Mouse (Mus musculus) testis, adult 2 months (tissue): ENCODE measurements around the gene Cd300lb. TPM values are rescaled to one million over a fixed set of nuclear protein-coding genes. Genes with fewer than 3 reads are reported as not detected.

Experiments
- H3K27ac ChIP-seq: fragments of 200-500 bp; 2 replicates; pipeline ENCODE4 v1.5.1; 2012; ENCODE audit warnings: low read depth, low read length; ENCODE audit not compliant: control insufficient read depth, insufficient read depth
- H3K27me3 ChIP-seq: fragments of 200-500 bp; 2 replicates; pipeline ENCODE4 v1.6.1; 2012; ENCODE audit warnings: mild to moderate bottlenecking, low read length, moderate library complexity; ENCODE audit not compliant: control insufficient read depth, insufficient read depth
- H3K36me3 ChIP-seq: fragments of 200-500 bp; 2 replicates; pipeline ENCODE4 v1.6.1; 2012; ENCODE audit warnings: mild to moderate bottlenecking, low read length; ENCODE audit not compliant: control insufficient read depth, insufficient read depth
- H3K4me1 ChIP-seq: fragments of 200-500 bp; 2 replicates; pipeline ENCODE4 v1.6.1; 2012; ENCODE audit warnings: low read length; ENCODE audit not compliant: control insufficient read depth, insufficient read depth
- H3K4me3 ChIP-seq: fragments of 200-500 bp; 2 replicates; pipeline ENCODE4 v1.5.1; 2012; ENCODE audit warnings: low read depth, mild to moderate bottlenecking, low read length, moderate library complexity, mixed read lengths; ENCODE audit not compliant: control insufficient read depth
- CTCF ChIP-seq: fragments of 200-500 bp; IDR thresholded peaks from 2 replicates; pipeline ENCODE4 v1.5.1; 2012; ENCODE audit warnings: low read depth, mild to moderate bottlenecking, inconsistent platforms, low read length, moderate library complexity; ENCODE audit not compliant: control insufficient read depth, insufficient read depth, insufficient replicate concordance
- POLR2A ChIP-seq: fragments of 200-500 bp; IDR thresholded peaks from 2 replicates; pipeline ENCODE4 v1.6.1; 2012; ENCODE audit warnings: low read depth, mild to moderate bottlenecking, inconsistent platforms, low read length, moderate library complexity; ENCODE audit not compliant: control insufficient read depth
- polyA plus RNA-seq: library from polyadenylated mRNA; depleted of rRNA; stranded (reverse); fragments of >200 nt; gene quantifications from 2 replicates; pipeline ENCODE4 v1.2.3, GENCODE M21; 2012

The Cd300lb gene
- polyA plus RNA-seq, 1 experiment = 0.05 TPM

DNA sequence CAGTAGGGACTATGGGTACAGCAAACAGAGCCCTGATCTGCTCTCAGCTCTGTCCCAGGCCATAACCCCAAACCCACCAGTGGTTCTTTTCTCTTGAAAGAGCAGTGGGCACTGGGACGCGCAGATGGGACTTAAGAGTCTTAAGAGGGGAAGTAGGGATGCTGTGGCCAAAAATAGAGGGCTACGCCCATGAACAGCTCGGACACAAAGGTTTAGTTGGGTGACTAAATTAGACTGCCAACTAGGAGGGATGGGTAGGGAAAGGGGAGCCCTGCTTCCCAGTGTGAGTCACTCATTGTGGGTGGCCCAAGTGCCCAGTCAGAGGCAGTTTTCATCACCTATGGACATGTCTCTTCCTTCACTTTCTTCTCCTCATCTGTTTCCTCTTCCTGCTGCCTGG, 31.0 kb downstream of the Cd300lb start:
- Histone ChIP-seq H3K36me3 (no peaks in the 10 kb centered on the region), H3K4me3 (no peak overlapping the region), H3K27me3 (no peaks in the 10 kb centered on the region), H3K27ac (no peak overlapping the region), H3K4me1 (no peaks in the 10 kb centered on the region)
- TF ChIP-seq POLR2A (no peak), CTCF (no peak)

- Histone ChIP-seq H3K27me3 (no peaks in the 10 kb centered on the region), H3K4me1 (no peaks in the 10 kb centered on the region), H3K36me3 (no peaks in the 10 kb centered on the region), H3K27ac (no peak overlapping the region), H3K4me3 (no peak overlapping the region)
- TF ChIP-seq POLR2A (no peak), CTCF (no peak)
These were observed 36.2 kb downstream of the Cd300lb start for GRCm38 (mm10) chr11:114898026-114898425.

- no peak overlapping the region for H3K27ac ChIP-seq
- TF ChIP-seq CTCF = no peak
- no peak for TF ChIP-seq POLR2A
- H3K4me3 ChIP-seq = no peak overlapping the region
- no peaks in the 10 kb centered on the region for H3K27me3 ChIP-seq
- H3K4me1 ChIP-seq = no peaks in the 10 kb centered on the region
- no peaks in the 10 kb centered on the region for H3K36me3 ChIP-seq
These were observed 38.1 kb downstream of the Cd300lb start for GRCm38 (mm10) chr11:114896085-114896484.

DNA sequence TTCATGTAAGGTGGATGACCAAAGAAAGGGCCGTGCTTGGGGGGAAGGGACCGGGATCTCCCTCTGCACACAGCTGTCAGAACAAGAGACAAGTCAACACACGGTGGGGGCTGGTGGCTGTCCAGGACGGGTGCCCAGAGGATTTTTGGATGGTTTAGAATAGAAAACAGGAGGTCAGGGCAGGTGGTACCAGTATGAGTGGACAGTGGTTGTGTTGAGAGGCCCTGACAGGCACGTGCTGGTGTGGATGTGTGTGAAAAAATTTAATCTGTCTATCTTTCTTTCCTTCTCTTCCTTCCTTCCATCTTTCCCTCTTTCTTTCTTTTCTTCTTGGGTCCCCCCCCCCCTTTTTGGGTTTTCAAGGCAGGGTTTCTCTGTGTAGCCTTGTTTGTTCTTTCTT, 43.6 kb downstream of the Cd300lb start:
- H3K4me1 ChIP-seq = peaks cover 5% of the 10 kb centered on the region; the same call in 1 of the 2 replicates
- no peak overlapping the region for H3K27ac ChIP-seq
- H3K27me3 ChIP-seq = no peaks in the 10 kb centered on the region
- no peak overlapping the region for H3K4me3 ChIP-seq
- H3K36me3 ChIP-seq = no peaks in the 10 kb centered on the region
- TF ChIP-seq CTCF (no peak), POLR2A (no peak)

- Histone ChIP-seq H3K27me3 (no peaks in the 10 kb centered on the region), H3K36me3 (no peaks in the 10 kb centered on the region), H3K4me3 (no peak within 1 kb of the TSS), H3K27ac (no peak within 1 kb of the TSS), H3K4me1 (peaks cover 5% of the 10 kb centered on the region; the same call in 1 of the 2 replicates)
- TF ChIP-seq CTCF (no peak), POLR2A (no peak)
These were observed 44.1 kb downstream of the Cd300lb start, which contains the start of gene Cd300a for GRCm38 (mm10) chr11:114889991-114890518. TSS of gene Cd300a (plus strand) at chr11:114890041.

DNA sequence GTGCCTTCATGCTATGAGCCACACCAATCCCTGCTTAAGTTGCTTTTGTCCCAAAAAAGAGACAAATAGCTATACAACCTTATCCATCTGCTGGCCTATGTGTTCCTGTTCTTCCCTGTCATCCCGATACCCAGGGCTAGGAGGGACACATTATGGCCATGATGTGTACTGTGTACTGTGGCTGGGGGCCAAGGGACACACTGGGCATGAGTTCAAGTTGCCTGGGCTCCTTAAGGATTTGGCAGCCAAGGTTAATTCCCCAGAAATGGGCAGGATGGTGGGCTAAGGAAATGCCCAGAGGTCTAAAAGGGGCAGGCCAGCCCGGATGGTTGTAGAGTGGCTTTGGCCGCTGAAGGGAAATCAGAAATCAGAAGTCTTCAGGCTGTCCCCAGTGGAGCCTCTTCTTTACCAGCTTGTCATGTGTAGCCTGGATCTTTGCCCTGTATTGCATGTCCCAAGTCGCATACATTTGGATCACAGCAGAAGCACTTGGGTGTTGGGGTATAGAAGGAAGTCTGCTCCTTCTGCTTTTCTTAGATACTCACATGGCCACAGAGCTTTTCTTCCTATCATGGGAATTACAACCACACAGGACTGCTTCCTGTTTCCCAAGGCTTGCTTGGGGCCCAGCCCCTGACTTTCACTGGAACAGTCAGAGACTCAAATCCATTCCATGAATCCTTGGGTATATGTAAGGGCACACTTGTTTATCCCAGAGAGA, 49.6 kb downstream of the Cd300lb start:
- Histone ChIP-seq H3K27me3 (no peaks in the 10 kb centered on the region), H3K36me3 (no peaks in the 10 kb centered on the region), H3K4me1 (no peaks in the 10 kb centered on the region), H3K27ac (no peak overlapping the region), H3K4me3 (no peak overlapping the region)
- TF ChIP-seq CTCF (no peak), POLR2A (no peak)

DNA sequence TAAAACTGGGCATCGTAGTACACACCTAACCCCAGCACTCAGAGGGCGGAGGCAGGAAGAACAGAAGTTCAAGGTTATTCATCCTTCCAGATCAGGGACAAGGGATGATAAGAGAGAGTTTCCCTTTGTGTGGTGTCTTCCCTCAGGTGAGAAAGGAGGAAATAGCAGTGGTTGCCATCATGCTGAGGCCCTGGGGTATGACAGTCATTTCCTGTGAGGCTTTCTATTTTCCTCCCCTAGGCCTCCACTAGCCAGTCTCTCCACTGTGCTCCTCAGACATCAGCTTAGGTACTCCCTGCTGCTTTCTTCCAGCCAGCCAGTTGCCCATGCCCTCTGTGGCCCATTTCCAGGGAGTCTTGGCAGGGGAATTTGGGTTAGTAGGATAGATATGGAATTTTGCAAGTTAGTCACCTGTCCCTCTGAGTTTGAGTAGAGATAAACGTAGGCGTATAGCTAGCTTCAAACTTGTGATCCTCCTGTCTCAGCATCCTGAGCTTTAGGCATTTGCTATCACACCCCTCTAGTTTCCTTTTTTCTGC, 50.9 kb downstream of the Cd300lb start:
- Histone ChIP-seq H3K27ac (no peak overlapping the region), H3K27me3 (no peaks in the 10 kb centered on the region), H3K4me1 (no peaks in the 10 kb centered on the region), H3K4me3 (no peak overlapping the region), H3K36me3 (no peaks in the 10 kb centered on the region)
- TF ChIP-seq POLR2A = no peak
- TF ChIP-seq CTCF = no peak
